Mouse (Mus musculus) layer of hippocampus, adult 2 months (tissue): ENCODE data around the gene Umad1. TPM values are rescaled to one million over a fixed set of nuclear protein-coding genes. Genes with fewer than 3 reads are reported as not detected.

ENCODE experiments used
- DNase-seq, 2 experiments: peaks; one replicate each; pipeline ENCODE4 v3.0.0; 2022; ENCODE audit warnings: low spot score in 2 of 2
- H3K27ac ChIP-seq: fragments of 200-600 bp; 2 replicates; pipeline ENCODE4 v1.8.1; 2022
- H3K4me3 ChIP-seq: fragments of 200-600 bp; 2 replicates; pipeline ENCODE4 v1.8.1; 2022; ENCODE audit warnings: mild to moderate bottlenecking
- CTCF ChIP-seq: fragments of 200-600 bp; conservative IDR thresholded peaks from 2 replicates; pipeline ENCODE4 v1.8.1; 2022; ENCODE audit warnings: antibody characterized with exemption, mild to moderate bottlenecking, moderate library complexity
- total RNA-seq, 2 experiments: library from RNA; stranded (reverse); gene quantifications; 2 replicates each; pipeline ENCODE4 v1.2.3; 2021

The Umad1 gene
- total RNA-seq, 2 experiments from 2014 or later = 34.6 to 39.0 TPM

DNA sequence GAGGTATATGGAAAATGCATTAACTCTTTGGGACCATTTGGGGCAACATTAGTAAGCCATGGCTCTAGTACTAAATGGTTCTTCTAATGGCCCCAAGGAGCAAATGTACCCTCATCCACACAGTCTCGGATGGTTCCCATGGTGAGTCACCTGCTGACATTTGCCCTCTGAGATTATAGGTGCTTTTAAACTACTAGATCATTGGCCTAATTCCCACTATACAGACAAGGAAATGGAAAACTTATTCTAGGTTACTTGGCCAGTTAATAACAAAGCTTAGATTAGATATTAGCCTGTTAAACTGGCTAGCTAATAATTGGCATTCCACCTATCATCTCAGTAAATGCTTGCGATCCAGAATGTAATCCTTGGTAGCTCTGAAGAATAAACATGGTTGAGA, 203.4 kb downstream of the Umad1 start:
- no peak for TF ChIP-seq CTCF
- Histone ChIP-seq H3K27ac (no peak overlapping the region), H3K4me3 (no peak overlapping the region)
- DNase-seq = no peak

DNA sequence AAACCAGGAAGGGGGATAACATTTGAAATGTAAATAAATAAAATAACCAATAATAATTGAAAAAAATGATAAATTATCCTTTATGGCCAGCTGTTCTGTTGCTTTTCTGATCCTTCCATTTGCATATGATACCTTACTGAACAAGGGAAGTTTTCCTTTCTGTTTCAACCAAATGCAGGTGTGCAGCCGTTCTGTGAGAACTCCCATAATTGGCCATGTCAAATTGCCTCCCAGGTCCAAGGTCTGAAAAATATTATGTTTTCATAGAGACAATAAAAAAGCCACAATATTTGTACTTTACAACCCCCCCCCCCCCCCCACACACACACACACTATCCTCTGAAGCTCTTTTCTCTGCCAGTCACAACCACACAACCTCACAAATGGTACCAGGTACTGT, 206.3 kb downstream of the Umad1 start:
- H3K27ac ChIP-seq = no peak overlapping the region
- H3K4me3 ChIP-seq = no peak overlapping the region
- no peak for TF ChIP-seq CTCF
- DNase-seq = no peak

DNA sequence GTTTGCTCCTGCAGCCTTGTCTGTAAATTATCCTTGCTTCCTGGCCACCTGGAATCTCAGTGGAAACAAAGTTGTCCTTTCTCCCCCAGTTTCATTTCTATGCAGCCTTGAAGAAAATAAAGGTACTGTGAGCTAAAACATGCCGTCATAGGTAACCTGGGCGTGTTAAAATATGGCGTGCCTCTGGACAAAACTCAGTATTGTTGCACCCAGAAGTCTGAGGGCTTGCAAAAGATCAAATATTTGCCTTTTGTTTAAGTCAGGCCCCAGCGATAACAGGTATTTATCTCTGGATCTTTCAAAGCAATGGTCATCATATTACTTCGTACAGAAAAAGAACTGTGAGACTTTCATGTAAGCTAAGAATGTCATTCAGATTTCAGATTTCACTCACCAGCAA, 206.9 kb downstream of the Umad1 start:
- no peak for TF ChIP-seq CTCF
- no peak for DNase-seq
- Histone ChIP-seq H3K4me3 (no peak overlapping the region), H3K27ac (no peak overlapping the region)

DNA sequence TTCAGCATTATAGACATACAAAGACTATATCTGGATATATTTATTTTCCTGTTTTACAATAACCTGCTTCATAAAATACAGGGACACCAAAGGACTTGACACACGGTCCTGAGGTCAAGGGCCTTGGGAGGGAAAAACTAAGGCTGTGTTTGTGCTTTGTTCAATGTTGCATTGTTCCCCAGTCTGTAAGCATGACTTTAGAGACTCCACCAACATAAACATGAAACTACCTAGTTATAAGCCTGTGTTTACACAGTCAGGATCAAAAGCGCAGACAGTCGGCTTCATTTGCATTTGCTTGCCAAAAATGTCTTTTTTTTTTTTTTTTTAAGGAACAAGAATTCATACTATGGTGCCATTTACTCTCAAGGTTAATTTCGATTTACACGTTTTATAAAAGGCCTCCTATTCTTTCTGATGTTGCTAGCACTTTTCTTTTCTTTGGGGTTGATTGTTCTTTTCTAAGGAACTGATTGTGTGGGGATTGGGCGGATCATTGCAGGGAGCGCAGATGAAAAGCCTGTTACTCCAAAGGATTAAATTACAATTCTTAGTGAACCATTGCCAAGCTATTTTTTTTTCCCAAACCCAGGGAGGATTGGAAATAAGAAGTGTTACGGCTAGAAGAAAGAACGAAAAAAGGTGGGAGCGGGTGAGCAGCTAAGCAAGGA, 208.7 kb downstream of the Umad1 start:
- DNase-seq = no peak
- TF ChIP-seq CTCF = no peak
- H3K27ac ChIP-seq = 0 out of 2 replicates have a peak overlapping the region, but pooled peaks have one; percentile 4
- H3K4me3 ChIP-seq = no peak overlapping the region; the same call in 1 of the 2 replicates

DNA sequence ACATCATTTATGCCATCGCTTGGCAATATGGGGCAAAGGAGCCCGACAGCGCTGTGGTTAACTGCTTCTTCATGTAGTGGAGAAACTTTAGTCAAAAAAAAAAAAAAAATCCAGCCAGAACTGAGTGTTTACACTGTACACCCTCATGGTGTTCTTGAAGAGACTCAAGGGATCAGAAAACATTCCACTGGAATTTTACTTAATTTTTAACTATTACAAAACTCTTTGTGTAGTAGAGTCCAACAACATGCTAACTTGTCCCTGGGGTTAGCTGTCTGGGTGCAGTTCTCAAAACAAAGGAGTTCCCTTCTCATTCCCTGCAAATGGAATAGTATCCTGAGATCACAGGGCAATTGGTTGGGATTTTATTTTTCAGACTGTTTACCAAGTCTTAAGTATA, 210.8 kb downstream of the Umad1 start:
- DNase-seq = no peak
- Histone ChIP-seq H3K4me3 (no peak overlapping the region), H3K27ac (no peak overlapping the region)
- TF ChIP-seq CTCF = no peak

DNA sequence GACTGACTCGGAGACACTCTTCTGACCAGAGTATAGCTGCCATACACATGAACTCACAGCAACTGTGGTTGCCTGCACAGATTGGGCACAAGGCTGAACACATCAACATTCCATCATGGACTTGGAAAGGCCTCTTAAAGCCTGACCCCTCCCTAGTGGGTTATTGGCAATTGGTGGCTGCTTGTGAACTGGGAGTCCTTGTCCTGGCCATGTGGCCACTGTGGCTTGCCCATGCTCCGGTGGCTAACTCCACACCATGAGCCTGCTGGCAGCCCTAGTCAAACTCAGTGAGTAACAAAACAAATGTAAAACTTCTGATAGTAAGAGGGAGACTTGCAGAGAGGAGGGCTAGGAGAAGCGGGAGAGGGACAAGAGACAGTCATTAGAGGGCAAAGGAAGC, 213.0 kb downstream of the Umad1 start:
- DNase-seq = no peak
- Histone ChIP-seq H3K27ac (no peak overlapping the region), H3K4me3 (no peak overlapping the region)
- TF ChIP-seq CTCF = no peak

DNA sequence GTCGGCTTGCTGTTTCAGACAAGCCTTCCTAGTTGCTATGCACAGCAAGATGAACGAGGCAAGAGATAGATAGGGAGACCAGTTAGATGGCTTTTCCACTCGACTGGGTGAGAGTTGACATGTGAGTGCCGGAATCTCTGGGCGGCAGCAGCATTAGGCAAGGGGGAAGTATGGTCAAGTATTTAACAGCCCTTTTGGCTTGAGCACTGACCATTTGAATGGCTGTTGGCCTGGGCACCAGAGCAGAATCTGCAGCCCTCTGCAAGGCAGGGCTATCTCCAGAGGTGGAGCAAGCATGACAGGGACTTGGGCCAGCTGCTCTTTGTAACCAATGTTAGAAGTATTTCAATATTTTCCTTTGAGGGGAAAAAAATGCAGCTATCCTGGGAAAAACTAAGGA, 213.8 kb downstream of the Umad1 start:
- TF ChIP-seq CTCF = no peak
- H3K4me3 ChIP-seq = no peak overlapping the region
- no peak for DNase-seq
- peak overlapping the region; percentile 60 for H3K27ac ChIP-seq

DNA sequence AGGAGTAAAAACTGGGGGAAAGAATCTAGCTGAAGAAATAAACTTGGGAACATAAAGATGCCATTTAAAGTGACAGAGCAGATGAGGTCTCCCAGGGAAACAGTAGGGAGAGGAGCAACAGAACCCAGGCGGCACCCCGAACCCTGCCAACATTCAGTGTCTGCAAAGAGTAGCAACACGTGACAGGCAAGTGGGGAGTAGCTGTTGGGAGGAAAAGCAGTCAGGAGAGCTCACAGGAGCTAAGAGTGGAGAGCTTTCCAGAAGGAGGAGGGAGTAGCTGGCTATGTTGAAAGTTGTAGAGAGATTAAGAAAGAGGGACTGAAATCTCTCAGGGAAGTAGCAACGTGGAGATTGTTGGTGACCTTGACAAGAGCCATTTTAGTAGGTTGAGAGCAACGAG, 214.4 kb downstream of the Umad1 start:
- peak overlapping the region; percentile 60 for H3K27ac ChIP-seq
- no peak for TF ChIP-seq CTCF
- DNase-seq = peak; percentile 23
- H3K4me3 ChIP-seq = no peak overlapping the region

DNA sequence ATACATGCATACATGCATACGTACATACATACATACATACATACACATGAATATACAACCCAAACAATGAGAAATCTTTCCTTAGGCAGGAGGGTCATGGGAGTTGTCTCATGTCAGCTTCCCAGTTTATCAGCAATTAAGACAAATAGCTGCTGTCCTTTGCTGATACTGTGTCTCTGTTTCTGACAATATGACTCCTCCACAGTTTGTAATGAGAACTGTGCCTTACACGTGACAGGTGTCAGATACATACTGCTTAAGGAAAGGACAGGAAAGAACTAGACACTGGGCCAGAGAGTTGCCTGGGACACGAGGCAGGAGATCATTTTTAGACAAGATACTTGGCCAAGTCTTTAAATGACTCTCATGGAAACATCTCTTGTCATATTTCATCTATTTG, 215.2 kb downstream of the Umad1 start:
- no peak overlapping the region for H3K27ac ChIP-seq
- no peak overlapping the region for H3K4me3 ChIP-seq
- no peak for TF ChIP-seq CTCF
- DNase-seq = no peak

DNA sequence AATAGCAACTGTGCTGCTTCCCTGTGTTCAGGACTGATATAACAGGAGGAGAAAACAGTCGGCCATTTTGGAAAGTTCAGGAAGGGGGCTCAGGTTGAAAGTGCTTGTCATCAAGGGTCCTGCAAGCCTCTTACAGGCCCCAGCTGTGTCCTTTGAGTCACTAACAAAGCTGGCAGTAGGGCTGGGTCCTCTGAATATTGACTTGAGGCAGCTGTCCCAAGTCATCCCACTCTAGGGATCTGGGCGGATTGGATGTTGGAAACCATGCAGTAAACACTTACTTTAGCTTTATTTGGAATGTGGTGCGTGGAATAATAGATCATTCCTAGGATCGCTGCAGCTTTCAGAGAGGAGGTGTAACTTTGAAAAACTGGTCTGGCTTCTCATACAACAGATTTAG, 215.7 kb downstream of the Umad1 start:
- TF ChIP-seq CTCF = no peak
- DNase-seq = no peak
- no peak overlapping the region for H3K4me3 ChIP-seq
- no peak overlapping the region for H3K27ac ChIP-seq

DNA sequence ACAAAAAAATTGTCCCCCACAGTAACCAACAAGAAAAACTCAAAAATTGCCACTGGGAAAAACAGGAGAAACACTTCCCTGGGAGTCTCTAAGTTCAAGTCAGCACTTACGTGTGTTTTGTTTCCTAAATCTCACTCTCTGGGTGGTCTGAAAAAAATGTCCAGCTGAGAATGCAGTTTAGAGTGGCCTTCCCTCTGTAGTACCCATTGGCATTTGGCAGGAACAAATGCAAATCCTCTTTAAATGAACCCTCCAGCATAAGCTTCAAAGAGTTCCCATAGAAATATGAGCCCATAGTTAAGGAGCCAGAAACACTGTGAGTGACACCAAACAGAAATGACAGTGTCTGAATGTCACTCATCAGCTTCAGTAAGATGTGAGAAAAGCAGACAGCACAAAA, 220.1 kb downstream of the Umad1 start:
- no peak overlapping the region for H3K27ac ChIP-seq
- DNase-seq = no peak
- no peak for TF ChIP-seq CTCF
- H3K4me3 ChIP-seq = no peak overlapping the region

DNA sequence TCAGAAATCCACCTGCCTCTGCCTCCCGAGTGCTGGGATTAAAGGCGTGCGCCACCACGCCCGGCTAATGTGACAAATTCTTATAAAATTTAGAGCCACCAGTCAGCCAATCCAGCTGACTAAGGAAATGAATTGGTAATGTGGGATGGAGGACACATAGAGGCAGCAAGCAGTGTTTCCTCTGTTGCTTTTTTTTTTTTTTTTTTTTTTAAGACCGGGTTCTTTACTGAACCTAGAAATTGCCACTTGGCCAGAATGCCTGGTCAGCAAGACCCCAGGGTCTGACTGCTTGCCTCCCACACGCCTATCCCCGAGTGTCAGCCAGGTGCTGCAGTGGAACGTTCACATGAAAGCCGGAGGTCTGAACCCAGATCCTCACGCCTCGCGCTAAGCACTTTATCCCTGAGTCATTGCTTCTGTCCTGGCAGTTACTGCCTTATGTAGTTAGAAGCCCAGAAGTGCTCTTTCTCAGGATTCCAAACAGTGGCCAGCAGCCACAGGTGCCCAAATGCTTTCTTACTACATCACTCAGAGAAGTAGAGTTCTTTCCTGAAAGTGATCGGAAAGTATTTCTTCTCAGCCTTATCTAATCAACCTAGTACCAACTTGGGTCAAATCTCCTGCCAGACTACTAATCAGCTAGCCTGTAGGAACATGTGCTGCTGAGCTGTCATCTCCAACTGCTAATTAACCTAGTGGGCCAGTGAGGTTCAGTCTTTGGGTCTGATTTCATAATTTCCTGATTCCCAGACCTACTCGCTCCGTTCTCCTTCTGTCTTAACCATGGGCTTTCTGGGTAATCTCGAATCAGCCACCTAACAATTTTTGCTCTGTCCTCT, 225.6 kb downstream of the Umad1 start:
- DNase-seq = no peak
- Histone ChIP-seq H3K4me3 (no peak overlapping the region), H3K27ac (no peak overlapping the region)
- TF ChIP-seq CTCF = no peak

DNA sequence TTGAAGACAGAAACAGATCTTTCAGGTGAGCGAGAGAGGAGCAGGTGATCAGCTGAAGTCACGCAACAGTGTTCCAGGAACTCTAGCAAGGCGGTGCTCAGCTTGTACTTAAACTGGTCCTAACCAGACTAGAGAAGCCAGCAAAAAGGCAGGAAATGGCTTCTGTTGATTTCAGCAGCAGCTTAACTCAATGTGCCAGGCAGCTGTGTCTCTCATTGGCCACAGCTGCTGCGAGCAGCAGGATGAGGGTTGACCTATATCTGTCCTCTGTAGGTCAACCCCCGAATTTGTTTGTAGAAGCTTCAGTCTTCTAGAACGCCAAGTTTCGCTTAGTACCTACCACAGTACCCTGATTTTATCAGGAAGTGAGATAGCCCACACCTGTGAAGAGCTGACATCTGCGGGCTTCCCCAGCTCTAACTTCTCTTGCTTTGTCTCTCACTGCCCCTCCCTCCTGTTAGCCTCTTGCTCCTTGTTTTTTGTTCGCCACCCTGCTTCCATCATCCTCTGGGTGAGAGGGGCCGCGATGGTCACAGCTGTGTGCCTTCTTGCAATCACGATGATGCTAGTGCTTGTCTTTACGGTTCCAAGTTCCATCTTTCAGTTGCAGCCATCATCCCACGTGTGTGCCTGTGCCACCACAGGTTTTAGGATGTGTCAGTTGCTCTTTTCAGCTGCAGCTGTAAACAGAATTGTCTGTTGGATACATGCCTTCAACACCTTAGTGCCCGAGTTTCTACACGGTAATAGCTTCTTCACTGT, 226.5 kb downstream of the Umad1 start:
- H3K4me3 ChIP-seq = no peak overlapping the region
- DNase-seq = no peak
- no peak overlapping the region for H3K27ac ChIP-seq
- TF ChIP-seq CTCF = no peak
